In genomic region chr8:124721862-124722515, GRCm38 (mm10) we compare ENCODE assay signal across 8 mouse cellular contexts. TPM values are rescaled to one million over a fixed set of nuclear protein-coding genes. Genes with fewer than 3 reads are reported as not detected.
DNase-seq lines count a peak whose midpoint lies in the region; ATAC-seq and TF ChIP-seq lines count a peak whose summit lies in the region.

Gene Ttc13, minus strand, starts transcription at chr8:124721983.
Gene Arv1, plus strand, starts transcription at chr8:124722139.

- WGBS in cerebellum, adult 2 months: 1% methylated on average over 59 of the region's 59 CpGs
- WGBS in forebrain, postnatal 0 days: 2% methylated on average over 55 of the region's 59 CpGs
- WGBS in lung, embryonic 15.5 days: under 1% methylated on average over 59 of the region's 59 CpGs

- peaks cover 3 to 14% of the 10 kb centered on the region in 2 experiments; a peak in 3 of 4 replicates for H3K36me3 ChIP-seq in MEL (ENCODE audit: control insufficient read depth in 1 of 2, insufficient read depth in 2 of 2, low read length in 2 of 2)
- H3K36me3 ChIP-seq in forebrain, postnatal 0 days (ENCODE audit: insufficient read depth): peaks cover 12% of the 10 kb centered on the region
- peaks cover 9% of the 10 kb centered on the region; the same call in 1 of the 2 replicates for H3K36me3 ChIP-seq in lung, embryonic 15.5 days

- no peak for TF ChIP-seq RAD21 in MEL (IDR thresholded peaks at IDR 0.05; ENCODE audit: low read depth, low read length)

- peaks cover 41% of the 10 kb centered on the region for H3K79me2 ChIP-seq in MEL (ENCODE audit: control insufficient read depth, insufficient read depth, low read length, poor library complexity)

- peak; percentile 100 for ATAC-seq in forebrain, postnatal 0 days
- peak; percentile 100 for ATAC-seq in lung, embryonic 15.5 days (ENCODE audit: borderline replicate concordance, extremely low read depth, low FRiP score, low TSS enrichment)

- H3K4me3 ChIP-seq in MEL (ENCODE audit: control insufficient read depth in 1 of 2, insufficient read depth in 1 of 2, low read depth in 2 of 2, low read length in 2 of 2): peak within 1 kb of the TSS; percentile 75 to 88
- H3K4me3 ChIP-seq in cerebellum, adult 2 months (replicated peaks; ENCODE audit: insufficient read depth, low read depth, low read length): peak within 1 kb of the TSS; percentile 98
- peak within 1 kb of the TSS; percentile 87 for H3K4me3 ChIP-seq in forebrain, postnatal 0 days (ENCODE audit: low read depth, low read length)
- peak within 1 kb of the TSS; percentile 97 for H3K4me3 ChIP-seq in lung, embryonic 15.5 days

- TF ChIP-seq POLR2A in MEL (IDR thresholded peaks at IDR 0.05; ENCODE audit: control insufficient read depth in 1 of 2, insufficient read depth in 1 of 2, low read depth in 1 of 2, low read length in 2 of 2, poor library complexity in 1 of 2): peak; percentile 82 to 84
- TF ChIP-seq POLR2A in cerebellum, adult 2 months (IDR thresholded peaks at IDR 0.05; ENCODE audit: borderline replicate concordance, insufficient read depth, low read length): peak; percentile 79

- H3K27me3 ChIP-seq in MEL (ENCODE audit: control insufficient read depth in 1 of 2, insufficient read depth in 2 of 2, low read length in 2 of 2): no peaks in the 10 kb centered on the region
- no peaks in the 10 kb centered on the region for H3K27me3 ChIP-seq in cerebellum, adult 2 months (ENCODE audit: control insufficient read depth, insufficient read depth, low read length)
- no peaks in the 10 kb centered on the region for H3K27me3 ChIP-seq in forebrain, postnatal 0 days (ENCODE audit: insufficient read depth, low read length)
- H3K27me3 ChIP-seq in lung, embryonic 15.5 days: no peaks in the 10 kb centered on the region

- peak within 1 kb of the TSS; percentile 91 for H3K9ac ChIP-seq in MEL (ENCODE audit: control insufficient read depth, low read depth, low read length, poor library complexity, severe bottlenecking)
- H3K9ac ChIP-seq in forebrain, postnatal 0 days: peak within 1 kb of the TSS; percentile 79
- peak within 1 kb of the TSS; percentile 78 for H3K9ac ChIP-seq in lung, embryonic 15.5 days

- peak within 1 kb of the TSS; percentile 87 for H3K27ac ChIP-seq in MEL (ENCODE audit: control insufficient read depth, low read depth, low read length)
- H3K27ac ChIP-seq in cerebellum, adult 2 months (ENCODE audit: insufficient read depth, low read length): no peak within 1 kb of the TSS
- H3K27ac ChIP-seq in forebrain, postnatal 0 days (ENCODE audit: low read depth, low read length): peak within 1 kb of the TSS; percentile 76
- H3K27ac ChIP-seq in lung, embryonic 15.5 days: peak within 1 kb of the TSS; percentile 46; the same call in 1 of the 2 replicates

- peak within 1 kb of the TSS; percentile 77 for H3K4me2 ChIP-seq in forebrain, postnatal 0 days (ENCODE audit: low read depth)
- H3K4me2 ChIP-seq in lung, embryonic 15.5 days: peak within 1 kb of the TSS; percentile 74

- peak; percentile 97 for DNase-seq in MEL (ENCODE audit: low read depth, low spot score)
- peak; percentile 94 to 98 for DNase-seq in cerebellum, adult 2 months
- DNase-seq in forebrain, postnatal 0 days: peak; percentile 98
- DNase-seq in heart, postnatal 4 days: peak; percentile 96
- DNase-seq in layer of hippocampus, adult 8-10 months (ENCODE audit: low spot score in 2 of 2): peak; percentile 93 to 95
- DNase-seq in ovary, adult 18-20 months (ENCODE audit: low spot score): peak; percentile 95
- DNase-seq in thymus, postnatal 0 days (ENCODE audit: low spot score): peak; percentile 96

- peaks cover 6 to 18% of the 10 kb centered on the region in 2 experiments for H3K4me1 ChIP-seq in MEL (ENCODE audit: control insufficient read depth in 1 of 2, insufficient read depth in 2 of 2, low read length in 2 of 2)
- H3K4me1 ChIP-seq in cerebellum, adult 2 months (ENCODE audit: control insufficient read depth, insufficient read depth, low read length): peaks cover 15% of the 10 kb centered on the region; the same call in 1 of the 2 replicates
- H3K4me1 ChIP-seq in forebrain, postnatal 0 days (ENCODE audit: insufficient read depth): peaks cover 20% of the 10 kb centered on the region
- H3K4me1 ChIP-seq in lung, embryonic 15.5 days: peaks cover 23% of the 10 kb centered on the region

- no peak for TF ChIP-seq EP300 in MEL (IDR thresholded peaks at IDR 0.05; ENCODE audit: low read depth in 1 of 2, low read length in 2 of 2)

- no peak for TF ChIP-seq CTCF in MEL (IDR thresholded peaks at IDR 0.05 in 2 of 3, conservative IDR thresholded peaks at IDR 0.05 in 1 of 3; ENCODE audit: control insufficient read depth in 1 of 3, insufficient read depth in 1 of 3, low read depth in 2 of 3, low read length in 3 of 3, poor library complexity in 1 of 3, severe bottlenecking in 1 of 3)
- no peak for TF ChIP-seq CTCF in cerebellum, adult 2 months (IDR thresholded peaks at IDR 0.05; ENCODE audit: borderline replicate concordance, insufficient read depth, low read depth, low read length)
- peak; percentile 53 for TF ChIP-seq CTCF in forebrain, postnatal 0 days (IDR thresholded peaks at IDR 0.05; ENCODE audit: low read depth)

- no peaks in the 10 kb centered on the region for H3K9me3 ChIP-seq in MEL (replicated peaks; ENCODE audit: insufficient read depth, low read length)
- no peaks in the 10 kb centered on the region for H3K9me3 ChIP-seq in forebrain, postnatal 0 days (ENCODE audit: low read length)
- H3K9me3 ChIP-seq in lung, embryonic 15.5 days: no peaks in the 10 kb centered on the region

TF ChIP-seq in MEL, 35 proteins besides CTCF, POLR2A, EP300 and RAD21 (continues in another document):
- TF ChIP-seq ZMIZ1 (IDR thresholded peaks at IDR 0.05; ENCODE audit: low read depth, low read length) (no peak), USF1 (IDR thresholded peaks at IDR 0.05; ENCODE audit: low read depth, low read length) (peak; percentile 75), TBP (IDR thresholded peaks at IDR 0.05; ENCODE audit: low read depth, low read length) (peak; percentile 44; the same call in 1 of the 2 replicates), MXI1 (IDR thresholded peaks at IDR 0.05; ENCODE audit: low read depth, low read length) (peak; percentile 98), HCFC1 (IDR thresholded peaks at IDR 0.05; ENCODE audit: low read depth, low read length) (peak; percentile 97), ELF1 (IDR thresholded peaks at IDR 0.05; ENCODE audit: low read depth, low read length) (peak; percentile 90), SMC3 (IDR thresholded peaks at IDR 0.05; ENCODE audit: low read depth, low read length) (no peak), TCF12 (IDR thresholded peaks at IDR 0.05; ENCODE audit: low read depth, low read length) (peak; percentile 55; the same call in 1 of the 2 replicates), TAL1 (IDR thresholded peaks at IDR 0.05; ENCODE audit: low read length) (no peak), NRF1 (IDR thresholded peaks at IDR 0.05; ENCODE audit: insufficient read depth, low read depth, low read length, poor library complexity, severe bottlenecking) (peak; percentile 89), ZKSCAN1 (IDR thresholded peaks at IDR 0.05; ENCODE audit: low read depth, low read length) (no peak), MAX (IDR thresholded peaks at IDR 0.05; ENCODE audit: low read length) (peak; percentile 96), POLR2AphosphoS2 (IDR thresholded peaks at IDR 0.05; ENCODE audit: low read length) (0 out of 2 replicates have a peak, but pooled peaks have one; percentile 16), NELFE (IDR thresholded peaks at IDR 0.05; ENCODE audit: low read depth, low read length) (peak; percentile 88), BHLHE40 (IDR thresholded peaks at IDR 0.05; ENCODE audit: borderline replicate concordance, low read depth, low read length) (peak; percentile 47; the same call in 1 of the 2 replicates), GATA1 (IDR thresholded peaks at IDR 0.05; ENCODE audit: low read depth, low read length) (peak; percentile 83), MAZ (IDR thresholded peaks at IDR 0.05; ENCODE audit: low read depth, low read length) (peak; percentile 98; the same call in 1 of the 2 replicates), GABPA (IDR thresholded peaks at IDR 0.05; ENCODE audit: low read depth, low read length) (no peak), KAT2A (conservative IDR thresholded peaks at IDR 0.05; ENCODE audit: low read depth, low read length) (peak; percentile 97), USF2 (IDR thresholded peaks at IDR 0.05; ENCODE audit: borderline replicate concordance in 1 of 2, insufficient read depth in 1 of 2, low read depth in 1 of 2, low read length in 2 of 2) (no peak), MYC (IDR thresholded peaks at IDR 0.05; ENCODE audit: low read depth, low read length) (peak; percentile 97), POLR2AphosphoS5 (IDR thresholded peaks at IDR 0.05; ENCODE audit: borderline replicate concordance, low read depth, low read length) (no peak), CHD1 (IDR thresholded peaks at IDR 0.05; ENCODE audit: low read depth, low read length) (no peak)

RNA-seq across cellular contexts. Expression of gene Ttc13, which starts in this region (rescaled TPM):
- 30.7 and 39.1 TPM in 2 replicates for total RNA-seq in MEL (2012; rRNA removed)
- polyA plus RNA-seq in MEL (2012; ENCODE audit: insufficient read depth in 1 of 2, insufficient read length in 2 of 2, low read depth in 1 of 2, low replicate concordance in 2 of 2, missing spikeins in 1 of 2): 10 to 100 TPM in 1 of 2 experiments, not detected in 1; 34.0 TPM
- polyA plus RNA-seq in cerebellum, adult 2 months (2012; rRNA removed): 39.1 and 41.6 TPM in 2 replicates
- 64.2 and 79.2 TPM in 2 replicates for total RNA-seq in forebrain, postnatal 0 days (2014; rRNA removed)
- polyA plus RNA-seq in forebrain, postnatal 0 days (2015; fragmentation: Nextera tagmentation; extraction: Ambion mirVana): 50.1 and 56.1 TPM in 2 replicates
- total RNA-seq in heart, postnatal 4 days (2021): 10 to 100 TPM; 24.0 to 25.3 TPM
- 10 to 100 TPM; 42.9 to 55.7 (median 47.1) TPM for total RNA-seq in layer of hippocampus, adult 8-10 months (2022)
- polyA plus RNA-seq in lung, embryonic 15.5 days (2015; fragmentation: Nextera tagmentation; extraction: Ambion mirVana): 47.0 and 49.7 TPM in 2 replicates
- 50.8 and 54.3 TPM in 2 replicates for polyA plus RNA-seq in thymus, postnatal 0 days (2015; fragmentation: Nextera tagmentation; extraction: Ambion mirVana)

RNA-seq across cellular contexts. Expression of gene Arv1, which starts in this region (rescaled TPM):
- 11.3 and 11.9 TPM in 2 replicates for total RNA-seq in MEL (2012; rRNA removed)
- 10 to 100 TPM in 1 of 2 experiments, not detected in 1; 24.1 TPM for polyA plus RNA-seq in MEL (2012; ENCODE audit: insufficient read depth in 1 of 2, insufficient read length in 2 of 2, low read depth in 1 of 2, low replicate concordance in 2 of 2, missing spikeins in 1 of 2)
- 19.5 and 20.3 TPM in 2 replicates for polyA plus RNA-seq in cerebellum, adult 2 months (2012; rRNA removed)
- 9.5 and 17.6 TPM in 2 replicates for total RNA-seq in forebrain, postnatal 0 days (2014; rRNA removed)
- 25.6 and 31.4 TPM in 2 replicates for polyA plus RNA-seq in forebrain, postnatal 0 days (2015; fragmentation: Nextera tagmentation; extraction: Ambion mirVana)
- total RNA-seq in heart, postnatal 4 days (2021): 10 to 100 TPM in 1 of 2 experiments, 1 to 10 TPM in 1; 9.7 to 10.8 TPM
- 10 to 100 TPM; 13.3 to 17.5 (median 15.2) TPM for total RNA-seq in layer of hippocampus, adult 8-10 months (2022)
- 21.8 and 23.8 TPM in 2 replicates for polyA plus RNA-seq in lung, embryonic 15.5 days (2015; fragmentation: Nextera tagmentation; extraction: Ambion mirVana)
- polyA plus RNA-seq in thymus, postnatal 0 days (2015; fragmentation: Nextera tagmentation; extraction: Ambion mirVana): 20.5 and 23.3 TPM in 2 replicates
